Mouse (Mus musculus) hindbrain, embryonic 11.5 days (tissue): ENCODE measurements around the gene Cecr2. TPM values are rescaled to one million over a fixed set of nuclear protein-coding genes. Genes with fewer than 3 reads are reported as not detected.

Experiments
- ATAC-seq: fragments of 200-750 bp; cut with Nextera tagmentation; 2 replicates; pipeline ENCODE4 v1.8.0; 2017; ENCODE audit warnings: mild to moderate bottlenecking, moderate TSS enrichment, moderate library complexity; ENCODE audit not compliant: low FRiP score
- DNase-seq: peaks from one replicate; pipeline ENCODE4 v3.0.0-alpha.2; 2015; ENCODE audit warnings: low spot score
- H3K27ac ChIP-seq: fragments of 300-500 bp; sonication (generic); 2 replicates; pipeline ENCODE4 v1.5.1; 2014; ENCODE audit warnings: mild to moderate bottlenecking, low read depth, low read length
- H3K27me3 ChIP-seq: fragments of 300-500 bp; sonication (generic); 2 replicates; pipeline ENCODE4 v1.6.1; 2014; ENCODE audit warnings: mild to moderate bottlenecking, low read length, moderate library complexity, mixed read lengths; ENCODE audit not compliant: control insufficient read depth, insufficient read depth
- H3K36me3 ChIP-seq: fragments of 300-500 bp; sonication (generic); 2 replicates; pipeline ENCODE4 v1.6.1; 2014; ENCODE audit warnings: mild to moderate bottlenecking, low read length, moderate library complexity, mixed read lengths; ENCODE audit not compliant: control insufficient read depth, insufficient read depth
- H3K4me1 ChIP-seq: fragments of 300-500 bp; sonication (generic); replicated peaks from 2 replicates; pipeline ENCODE4 v1.6.1; 2014; ENCODE audit warnings: low read length, mixed read lengths; ENCODE audit not compliant: control insufficient read depth, insufficient read depth
- H3K4me2 ChIP-seq: fragments of 300-500 bp; sonication (generic); replicated peaks from 2 replicates; pipeline ENCODE4 v1.6.1; 2014; ENCODE audit warnings: mild to moderate bottlenecking, low read depth, low read length
- H3K4me3 ChIP-seq: fragments of 300-500 bp; sonication (generic); 2 replicates; pipeline ENCODE4 v1.5.1; 2014; ENCODE audit warnings: low read depth, low read length
- H3K9ac ChIP-seq: fragments of 300-500 bp; sonication (generic); 2 replicates; pipeline ENCODE4 v1.6.1; 2014; ENCODE audit warnings: low read depth, low read length
- H3K9me3 ChIP-seq: fragments of 300-500 bp; sonication (generic); 2 replicates; pipeline ENCODE4 v1.6.1; 2016; ENCODE audit warnings: low read length; ENCODE audit not compliant: control insufficient read depth
- WGBS: fragments of 180-500 bp; shearing (Covaris S2); extraction: QIAGEN DNeasy Blood & Tissue Kit; methylation state at CpG from one replicate; pipeline ENCODE4 v1.1.7; 2014; 5-methylcytosine and 5-hydroxymethylcytosine counted together
- polyA plus RNA-seq: library from polyadenylated mRNA; unstranded; fragments of >200 nt; fragmentation: Nextera tagmentation; extraction: Ambion mirVana; gene quantifications from 2 replicates; pipeline ENCODE4 v1.2.1, GENCODE M21; 2014

The Cecr2 gene
- polyA plus RNA-seq, 1 experiment from 2014 or later: 27.7 TPM

- peak; percentile 23 for DNase-seq
- H3K36me3 ChIP-seq: no peaks in the 10 kb centered on the region
- no peak for ATAC-seq
- no peak overlapping the region for H3K4me2 ChIP-seq
- H3K4me3 ChIP-seq: no peak overlapping the region
- H3K9me3 ChIP-seq: no peaks in the 10 kb centered on the region
- no peaks in the 10 kb centered on the region for H3K4me1 ChIP-seq
- no peak overlapping the region for H3K9ac ChIP-seq
- H3K27ac ChIP-seq: no peak overlapping the region
- no peaks in the 10 kb centered on the region for H3K27me3 ChIP-seq
Measured at GRCm38 (mm10) chr6:120788904-120789303, 122.7 kb downstream of the Cecr2 start.

- H3K27ac ChIP-seq: no peak overlapping the region
- H3K4me2 ChIP-seq: no peak overlapping the region
- no peak overlapping the region for H3K4me3 ChIP-seq
- ATAC-seq (no peak), DNase-seq (no peak)
- H3K27me3 ChIP-seq: no peaks in the 10 kb centered on the region
- 86% methylated on average over 11 of the region's 11 CpGs for WGBS
- no peaks in the 10 kb centered on the region for H3K36me3 ChIP-seq
- no peaks in the 10 kb centered on the region for H3K4me1 ChIP-seq
- no peaks in the 10 kb centered on the region for H3K9me3 ChIP-seq
- no peak overlapping the region for H3K9ac ChIP-seq
Measured at GRCm38 (mm10) chr6:120790153-120790552, 124.0 kb downstream of the Cecr2 start.

DNA sequence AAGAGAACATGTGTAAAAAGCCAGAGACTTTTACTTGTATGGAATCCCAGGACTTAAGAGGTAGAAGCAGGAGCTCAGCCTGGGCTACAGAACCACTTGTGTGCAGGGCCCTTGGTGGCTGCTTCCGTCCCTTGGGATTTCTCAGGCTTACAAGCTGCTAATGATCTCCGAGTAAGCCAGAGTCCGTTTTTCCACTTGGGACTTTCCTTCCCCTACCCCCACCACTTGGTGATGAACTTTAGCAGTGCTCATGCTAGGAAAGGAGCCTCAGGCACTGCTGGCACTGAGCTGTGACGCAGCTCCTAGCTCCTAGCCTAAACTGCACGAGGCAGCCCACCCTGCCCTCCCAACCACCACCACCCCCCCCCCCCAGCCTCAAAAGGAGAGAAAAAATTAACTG lies 124.5 kb downstream of the Cecr2 start:
- H3K9me3 ChIP-seq: no peaks in the 10 kb centered on the region
- no peak overlapping the region for H3K4me3 ChIP-seq
- no peak for ATAC-seq
- H3K36me3 ChIP-seq: peaks cover 3% of the 10 kb centered on the region; the same call in 1 of the 2 replicates
- no peak overlapping the region for H3K9ac ChIP-seq
- no peak overlapping the region for H3K4me2 ChIP-seq
- no peaks in the 10 kb centered on the region; the same call in 1 of the 2 replicates for H3K4me1 ChIP-seq
- H3K27ac ChIP-seq: no peak overlapping the region
- DNase-seq: no peak
- H3K27me3 ChIP-seq: no peaks in the 10 kb centered on the region
- WGBS: 78% methylated on average over 5 of the region's 5 CpGs

- peaks cover 9% of the 10 kb centered on the region for H3K36me3 ChIP-seq
- no peaks in the 10 kb centered on the region for H3K27me3 ChIP-seq
- H3K4me2 ChIP-seq: no peak overlapping the region
- no peak overlapping the region for H3K27ac ChIP-seq
- H3K9ac ChIP-seq: no peak overlapping the region
- H3K4me3 ChIP-seq: no peak overlapping the region
- H3K9me3 ChIP-seq: no peaks in the 10 kb centered on the region
- WGBS: 88% methylated on average over 8 of the region's 8 CpGs
- no peaks in the 10 kb centered on the region; the same call in 1 of the 2 replicates for H3K4me1 ChIP-seq
- no peak for DNase-seq
- ATAC-seq: no peak
Measured at GRCm38 (mm10) chr6:120792947-120793346, 126.8 kb downstream of the Cecr2 start.

- Histone ChIP-seq H3K27ac (no peak overlapping the region), H3K9me3 (no peaks in the 10 kb centered on the region), H3K36me3 (peaks cover 11% of the 10 kb centered on the region), H3K4me1 (no peaks in the 10 kb centered on the region; the same call in 1 of the 2 replicates), H3K9ac (no peak overlapping the region), H3K4me3 (no peak overlapping the region), H3K4me2 (no peak overlapping the region), H3K27me3 (no peaks in the 10 kb centered on the region)
- no peak for DNase-seq
- ATAC-seq: no peak
- WGBS: 84% methylated on average over 5 of the region's 5 CpGs
Measured at GRCm38 (mm10) chr6:120795422-120796086, 129.4 kb downstream of the Cecr2 start.

- H3K9ac ChIP-seq: no peak overlapping the region
- no peaks in the 10 kb centered on the region for H3K9me3 ChIP-seq
- 91% methylated on average over 2 of the region's 2 CpGs for WGBS
- peaks cover 11% of the 10 kb centered on the region for H3K36me3 ChIP-seq
- no peak overlapping the region for H3K4me3 ChIP-seq
- H3K27me3 ChIP-seq: no peaks in the 10 kb centered on the region
- ATAC-seq (no peak), DNase-seq (no peak)
- H3K4me2 ChIP-seq: no peak overlapping the region
- H3K27ac ChIP-seq: no peak overlapping the region
- no peaks in the 10 kb centered on the region; the same call in 1 of the 2 replicates for H3K4me1 ChIP-seq
Measured at GRCm38 (mm10) chr6:120796111-120796510, 129.9 kb downstream of the Cecr2 start.

- H3K27ac ChIP-seq: no peak overlapping the region
- no peak overlapping the region for H3K4me2 ChIP-seq
- H3K27me3 ChIP-seq: no peaks in the 10 kb centered on the region
- no peaks in the 10 kb centered on the region; the same call in 1 of the 2 replicates for H3K4me1 ChIP-seq
- peaks cover 11% of the 10 kb centered on the region for H3K36me3 ChIP-seq
- 94% methylated on average over 7 of the region's 7 CpGs for WGBS
- DNase-seq (no peak), ATAC-seq (no peak)
- H3K4me3 ChIP-seq: no peak overlapping the region
- H3K9ac ChIP-seq: no peak overlapping the region
- H3K9me3 ChIP-seq: no peaks in the 10 kb centered on the region
Measured at GRCm38 (mm10) chr6:120798019-120798418, 131.8 kb downstream of the Cecr2 start.

DNA sequence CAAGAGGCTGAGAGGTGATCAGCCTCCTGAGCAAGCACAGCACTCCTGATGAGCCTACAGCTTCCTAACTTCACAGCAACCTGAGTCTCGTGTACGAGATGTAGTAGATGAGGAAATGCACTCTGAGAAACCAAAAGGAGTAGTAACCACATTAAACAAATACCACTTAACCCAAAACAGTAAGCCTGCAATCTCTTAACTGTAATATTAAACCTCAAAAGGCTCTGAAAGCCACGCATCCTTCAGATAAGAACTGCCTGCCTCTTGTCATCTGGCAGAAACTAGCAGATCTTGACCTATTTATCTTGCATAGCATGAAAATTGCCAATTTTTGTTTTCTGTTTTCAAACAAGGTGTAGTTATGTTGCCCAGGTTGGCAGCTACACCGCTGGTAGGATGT lies 132.7 kb downstream of the Cecr2 start:
- 91% methylated on average over 4 of the region's 4 CpGs for WGBS
- peaks cover 11% of the 10 kb centered on the region for H3K36me3 ChIP-seq
- no peak for ATAC-seq

GRCm38 (mm10) chr6:120799581-120800041 lies 133.4 kb downstream of the Cecr2 start:
- DNase-seq: no peak
- no peaks in the 10 kb centered on the region; the same call in 1 of the 2 replicates for H3K4me1 ChIP-seq
- H3K4me3 ChIP-seq: no peak overlapping the region
- ATAC-seq: no peak
- no peak overlapping the region for H3K9ac ChIP-seq
- no peaks in the 10 kb centered on the region for H3K9me3 ChIP-seq
- no peak overlapping the region for H3K4me2 ChIP-seq
- H3K27ac ChIP-seq: no peak overlapping the region
- 93% methylated on average over 4 of the region's 4 CpGs for WGBS
- H3K36me3 ChIP-seq: peaks cover 11% of the 10 kb centered on the region
- H3K27me3 ChIP-seq: no peaks in the 10 kb centered on the region

More for the DNA sequence above, 132.7 kb downstream of the Cecr2 start:
- H3K9me3 ChIP-seq: no peaks in the 10 kb centered on the region
- H3K4me3 ChIP-seq: no peak overlapping the region
- no peaks in the 10 kb centered on the region for H3K27me3 ChIP-seq
- no peak overlapping the region for H3K27ac ChIP-seq
- no peaks in the 10 kb centered on the region; the same call in 1 of the 2 replicates for H3K4me1 ChIP-seq
- no peak for DNase-seq
- H3K4me2 ChIP-seq: no peak overlapping the region
- no peak overlapping the region for H3K9ac ChIP-seq
